Mouse (Mus musculus): ENCODE data around the gene Phf10.
"Not testable (repeated sequence)": the region's sequence is repeated elsewhere in the genome, so short reads cannot be mapped to it uniquely, and the experiment has no call there.

The Phf10 gene

DNA sequence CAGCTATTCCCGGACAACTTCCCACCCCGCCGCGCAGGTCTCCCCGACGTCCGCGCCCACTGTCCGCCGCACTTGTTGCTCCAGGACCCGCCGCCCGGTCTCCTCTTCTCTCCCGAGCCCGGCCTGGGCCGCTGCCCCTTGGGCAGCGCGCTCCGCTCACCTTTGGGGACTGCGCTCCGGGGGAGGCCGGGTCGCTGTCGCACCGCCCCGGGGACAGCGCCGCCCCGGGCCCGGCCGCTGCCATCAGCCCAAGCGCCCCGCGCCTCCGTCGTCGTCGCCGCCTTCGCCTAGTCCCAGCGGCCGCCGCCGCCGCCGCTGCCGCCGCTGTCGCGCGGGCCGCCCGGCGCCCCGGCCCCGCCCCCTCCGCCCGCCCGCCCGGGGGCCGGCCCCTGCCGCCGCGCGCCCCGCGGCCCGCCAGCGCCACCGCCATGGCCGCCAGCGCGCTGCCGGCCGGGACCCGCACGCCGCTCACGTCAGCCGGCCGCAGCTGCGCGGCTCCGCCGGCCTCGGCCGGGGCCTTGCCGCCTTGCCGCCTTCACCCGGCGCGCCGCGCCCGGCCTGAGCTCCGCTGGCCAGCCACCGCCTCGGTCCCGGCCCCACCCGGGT, at the start of gene Phf10:
Gene Phf10 (minus strand): TSS at position 323 of the 606 bp plus-strand sequence.
- DNase-seq (ENCODE audit: low spot score in 2 of 2) = peak; percentile 24 to 37

DNA sequence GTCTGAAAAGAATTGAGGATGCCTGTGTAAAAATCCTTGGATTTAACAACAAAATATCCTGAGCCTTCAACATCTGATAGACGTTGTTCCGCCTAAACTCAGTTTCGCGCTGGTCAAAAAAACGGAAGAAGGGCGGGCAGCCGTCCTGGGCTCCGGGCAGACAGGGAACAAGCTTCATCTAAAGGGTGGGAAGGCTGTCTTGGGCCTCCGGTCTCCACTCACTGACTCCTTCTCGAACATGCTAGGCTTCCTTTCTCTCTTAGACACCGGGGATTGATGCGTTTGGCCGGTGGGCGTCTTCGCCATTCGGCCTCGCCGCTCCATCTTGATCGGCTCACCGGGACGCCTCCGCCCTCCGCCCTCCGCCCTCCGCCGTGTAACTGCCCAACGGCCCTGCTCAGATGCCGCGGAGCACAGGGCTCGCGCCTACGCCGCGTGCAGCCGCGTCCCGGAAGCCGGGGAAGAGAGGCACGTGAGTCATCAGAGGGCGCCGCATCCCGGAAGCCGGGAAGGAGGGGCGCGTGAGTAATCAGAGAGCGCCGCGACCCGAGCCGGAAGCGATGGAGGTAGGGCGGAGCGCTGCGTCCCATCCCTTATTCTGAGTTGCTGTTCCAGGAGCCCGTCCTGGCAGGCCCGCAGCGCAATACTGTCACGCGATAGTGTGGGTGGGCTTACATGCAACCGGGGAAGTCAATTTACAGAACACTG, 48.8 kb upstream of the Phf10 start, which contains the start of gene Gm3435:
Gene Gm3435 (plus strand): TSS at position 471 of the 708 bp plus-strand sequence.
- not testable (repeated sequence) for DNase-seq (ENCODE audit: low spot score in 2 of 2)

DNA sequence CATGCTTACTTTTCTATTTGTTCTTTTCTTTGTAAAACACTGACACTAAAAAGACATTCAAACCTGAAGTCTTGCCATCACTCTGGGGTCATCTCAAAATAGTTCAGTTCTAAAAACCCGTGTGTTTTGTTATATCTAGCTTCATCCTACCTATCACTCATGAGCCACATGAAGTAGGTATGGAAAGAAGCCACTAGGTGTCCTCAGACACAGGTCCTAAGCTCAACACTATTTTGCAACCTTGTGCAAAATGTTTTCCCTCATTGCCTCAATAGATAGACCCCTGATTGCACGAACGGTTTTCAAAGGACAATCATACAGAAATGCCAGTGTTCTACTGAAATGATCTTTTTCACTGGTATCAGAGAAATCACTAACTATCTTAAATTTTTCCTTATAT, 48.0 kb upstream of the Phf10 start:
- not testable (repeated sequence) for DNase-seq (ENCODE audit: low spot score in 2 of 2)

DNA sequence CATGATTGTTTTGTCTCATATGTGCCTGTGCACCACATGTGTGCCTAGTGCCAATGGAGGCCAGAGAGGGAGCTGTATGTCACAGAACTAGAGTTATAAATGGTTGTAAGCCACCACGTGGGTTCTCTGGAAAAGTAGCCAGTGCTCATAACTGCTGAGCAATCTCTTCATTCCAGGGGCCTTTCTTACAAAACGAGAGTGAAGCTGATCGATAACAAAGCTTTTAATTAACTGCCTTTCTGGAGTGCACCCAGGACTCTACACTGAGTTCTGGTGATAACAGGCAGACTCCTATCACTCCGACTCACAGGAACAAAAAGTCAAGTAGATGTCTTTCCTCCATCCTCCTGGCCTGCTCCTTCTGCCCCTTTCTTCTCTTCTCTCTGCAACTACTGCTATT, 39.0 kb upstream of the Phf10 start:
- not testable (repeated sequence) for DNase-seq (ENCODE audit: low spot score in 2 of 2)

DNA sequence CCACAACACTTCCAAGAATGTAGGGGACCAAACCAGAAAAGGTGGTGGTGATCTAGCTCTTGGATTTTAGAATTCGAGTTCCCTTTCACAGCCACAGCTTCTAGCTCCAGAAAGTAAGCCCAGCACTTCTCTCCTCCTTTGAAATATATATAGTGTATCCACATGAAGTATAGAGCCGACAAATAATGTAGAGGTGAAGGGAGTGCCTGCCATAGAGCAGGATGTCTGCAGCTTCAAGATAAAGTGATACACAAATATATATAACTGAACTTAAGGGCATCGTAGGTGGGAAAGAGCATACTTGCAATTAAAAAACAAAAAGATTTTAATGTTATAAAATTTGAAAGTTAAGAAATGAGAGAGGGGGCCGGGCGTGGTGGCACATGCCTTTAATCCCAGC, 33.1 kb upstream of the Phf10 start:
- DNase-seq (ENCODE audit: low spot score in 2 of 2) = not testable (repeated sequence)

DNA sequence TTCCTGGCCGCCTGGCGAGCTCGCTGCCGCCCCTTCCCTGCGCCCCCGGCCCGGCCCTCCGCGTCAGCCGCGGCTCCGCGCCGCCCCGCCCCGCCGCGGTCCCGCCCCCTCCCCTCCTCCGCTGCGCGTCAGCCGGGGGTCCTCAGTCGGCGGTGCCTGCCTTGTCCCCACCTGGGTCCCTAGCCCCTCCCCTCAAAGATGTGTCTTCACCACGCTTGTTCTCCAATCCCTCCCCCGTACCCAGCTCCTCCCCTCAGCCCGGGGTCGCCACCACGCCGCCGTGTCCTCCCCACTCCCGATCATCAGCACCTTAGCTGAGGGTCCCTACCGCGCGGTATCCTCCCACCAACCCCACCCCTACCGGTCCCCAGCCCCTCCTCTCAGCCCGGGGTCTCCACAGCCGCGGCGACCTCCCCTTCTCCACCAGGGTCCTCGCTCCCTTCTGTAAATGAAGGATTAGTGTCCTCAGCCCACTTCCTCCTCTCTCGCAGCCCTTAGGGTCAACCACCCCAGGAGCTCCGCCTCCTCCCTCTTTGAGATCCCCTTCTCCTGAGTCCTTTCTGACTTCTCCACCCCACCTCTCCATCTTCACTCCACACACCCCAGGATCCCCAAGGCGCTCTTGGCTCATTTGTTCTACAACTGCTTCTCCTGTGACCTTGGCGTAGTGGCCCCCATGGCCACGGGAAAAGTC, 32.2 kb upstream of the Phf10 start:
- DNase-seq (ENCODE audit: low spot score in 2 of 2) = not testable (repeated sequence)

DNA sequence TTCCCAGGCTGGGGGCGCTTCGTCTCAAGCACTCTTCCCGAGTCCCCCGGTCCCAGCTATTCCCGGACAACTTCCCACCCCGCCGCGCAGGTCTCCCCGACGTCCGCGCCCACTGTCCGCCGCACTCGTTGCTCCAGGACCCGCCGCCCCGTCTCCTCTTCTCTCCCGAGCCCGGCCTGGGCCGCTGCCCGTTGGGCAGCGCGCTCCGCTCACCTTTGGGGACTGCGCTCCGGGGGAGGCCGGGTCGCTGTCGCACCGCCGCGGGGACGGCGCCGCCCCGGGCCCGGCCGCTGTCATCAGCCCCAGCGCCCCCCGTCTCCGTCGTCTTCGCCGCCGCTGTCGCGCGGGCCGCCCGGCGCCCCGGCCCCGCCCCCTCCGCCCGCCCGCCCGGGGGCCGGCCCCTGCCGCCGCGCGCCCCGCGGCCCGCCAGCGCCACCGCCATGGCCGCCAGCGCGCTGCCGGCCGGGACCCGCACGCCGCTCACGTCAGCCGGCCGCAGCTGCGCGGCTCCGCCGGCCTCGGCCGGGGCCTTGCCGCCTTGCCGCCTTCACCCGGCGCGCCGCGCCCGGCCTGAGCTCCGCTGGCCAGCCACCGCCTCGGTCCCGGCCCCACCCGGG, 31.6 kb upstream of the Phf10 start:
- DNase-seq (ENCODE audit: low spot score in 2 of 2) = not testable (repeated sequence)

DNA sequence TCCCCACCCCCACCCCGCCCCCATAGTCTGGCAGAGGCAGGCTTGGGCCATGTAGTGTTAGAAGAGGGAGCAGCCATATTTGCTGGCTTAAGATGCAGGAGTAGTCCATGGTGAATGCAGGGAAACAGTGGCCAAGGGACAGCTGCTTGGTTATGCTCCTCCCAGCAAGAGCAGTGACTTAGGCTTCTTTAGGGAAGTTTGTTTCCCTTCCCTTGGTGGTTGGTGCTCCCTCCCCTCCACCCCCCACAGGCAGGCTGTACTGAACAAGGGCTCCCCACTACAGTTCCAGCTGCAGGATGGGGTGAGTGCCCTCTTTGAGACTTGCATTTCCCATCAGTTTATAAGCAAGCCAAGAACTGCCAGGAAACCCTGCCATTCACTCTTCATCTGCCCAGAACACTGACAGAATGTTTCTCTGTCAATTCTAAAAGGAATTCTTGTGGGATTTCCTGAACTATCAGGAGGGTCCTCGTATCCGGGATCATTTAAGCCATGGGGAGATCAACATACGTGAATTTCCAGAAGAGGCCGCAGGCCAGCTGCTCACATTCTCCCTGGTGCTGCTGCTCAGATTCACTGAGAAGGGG, 29.1 kb upstream of the Phf10 start:
- not testable (repeated sequence) for DNase-seq (ENCODE audit: low spot score in 2 of 2)

DNA sequence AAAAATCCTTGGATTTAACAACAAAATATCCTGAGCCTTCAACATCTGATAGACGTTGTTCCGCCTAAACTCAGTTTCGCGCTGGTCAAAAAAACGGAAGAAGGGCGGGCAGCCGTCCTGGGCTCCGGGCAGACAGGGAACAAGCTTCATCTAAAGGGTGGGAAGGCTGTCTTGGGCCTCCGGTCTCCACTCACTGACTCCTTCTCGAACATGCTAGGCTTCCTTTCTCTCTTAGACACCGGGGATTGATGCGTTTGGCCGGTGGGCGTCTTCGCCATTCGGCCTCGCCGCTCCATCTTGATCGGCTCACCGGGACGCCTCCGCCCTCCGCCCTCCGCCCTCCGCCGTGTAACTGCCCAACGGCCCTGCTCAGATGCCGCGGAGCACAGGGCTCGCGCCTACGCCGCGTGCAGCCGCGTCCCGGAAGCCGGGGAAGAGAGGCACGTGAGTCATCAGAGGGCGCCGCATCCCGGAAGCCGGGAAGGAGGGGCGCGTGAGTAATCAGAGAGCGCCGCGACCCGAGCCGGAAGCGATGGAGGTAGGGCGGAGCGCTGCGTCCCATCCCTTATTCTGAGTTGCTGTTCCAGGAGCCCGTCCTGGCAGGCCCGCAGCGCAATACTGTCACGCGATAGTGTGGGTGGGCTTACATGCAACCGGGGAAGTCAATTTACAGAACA, 17.4 kb upstream of the Phf10 start, which contains the start of the genes 9030025P20Rik and Gm3417:
Gene 9030025P20Rik (plus strand): TSS at position 107 of the 677 bp plus-strand sequence.
Gene Gm3417 (minus strand): TSS at position 429 of the 677 bp plus-strand sequence.
- not testable (repeated sequence) for DNase-seq (ENCODE audit: low spot score in 2 of 2)

DNA sequence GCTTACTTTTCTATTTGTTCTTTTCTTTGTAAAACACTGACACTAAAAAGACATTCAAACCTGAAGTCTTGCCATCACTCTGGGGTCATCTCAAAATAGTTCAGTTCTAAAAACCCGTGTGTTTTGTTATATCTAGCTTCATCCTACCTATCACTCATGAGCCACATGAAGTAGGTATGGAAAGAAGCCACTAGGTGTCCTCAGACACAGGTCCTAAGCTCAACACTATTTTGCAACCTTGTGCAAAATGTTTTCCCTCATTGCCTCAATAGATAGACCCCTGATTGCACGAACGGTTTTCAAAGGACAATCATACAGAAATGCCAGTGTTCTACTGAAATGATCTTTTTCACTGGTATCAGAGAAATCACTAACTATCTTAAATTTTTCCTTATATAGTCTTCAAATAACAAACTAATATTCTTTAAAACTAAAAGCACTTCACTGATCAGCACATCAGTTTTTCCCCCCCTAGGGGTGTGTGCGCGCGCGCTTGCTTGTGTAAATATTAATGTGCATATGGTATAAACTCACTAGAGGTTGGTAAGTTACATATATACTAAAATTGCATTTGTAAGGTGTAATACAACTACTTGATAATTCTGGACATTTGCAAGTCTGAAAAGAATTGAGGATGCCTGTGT, 16.8 kb upstream of the Phf10 start:
- DNase-seq (ENCODE audit: low spot score in 2 of 2) = not testable (repeated sequence)

DNA sequence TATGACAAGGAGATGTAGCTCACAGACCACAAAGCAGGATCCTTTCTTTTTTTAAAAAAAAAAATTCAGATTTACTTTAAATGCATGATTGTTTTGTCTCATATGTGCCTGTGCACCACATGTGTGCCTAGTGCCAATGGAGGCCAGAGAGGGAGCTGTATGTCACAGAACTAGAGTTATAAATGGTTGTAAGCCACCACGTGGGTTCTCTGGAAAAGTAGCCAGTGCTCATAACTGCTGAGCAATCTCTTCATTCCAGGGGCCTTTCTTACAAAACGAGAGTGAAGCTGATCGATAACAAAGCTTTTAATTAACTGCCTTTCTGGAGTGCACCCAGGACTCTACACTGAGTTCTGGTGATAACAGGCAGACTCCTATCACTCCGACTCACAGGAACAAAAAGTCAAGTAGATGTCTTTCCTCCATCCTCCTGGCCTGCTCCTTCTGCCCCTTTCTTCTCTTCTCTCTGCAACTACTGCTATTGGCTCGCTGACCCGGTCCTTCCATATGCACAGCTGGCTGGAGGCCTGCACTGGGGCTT, 7.4 kb upstream of the Phf10 start:
- not testable (repeated sequence) for DNase-seq (ENCODE audit: low spot score in 2 of 2)

DNA sequence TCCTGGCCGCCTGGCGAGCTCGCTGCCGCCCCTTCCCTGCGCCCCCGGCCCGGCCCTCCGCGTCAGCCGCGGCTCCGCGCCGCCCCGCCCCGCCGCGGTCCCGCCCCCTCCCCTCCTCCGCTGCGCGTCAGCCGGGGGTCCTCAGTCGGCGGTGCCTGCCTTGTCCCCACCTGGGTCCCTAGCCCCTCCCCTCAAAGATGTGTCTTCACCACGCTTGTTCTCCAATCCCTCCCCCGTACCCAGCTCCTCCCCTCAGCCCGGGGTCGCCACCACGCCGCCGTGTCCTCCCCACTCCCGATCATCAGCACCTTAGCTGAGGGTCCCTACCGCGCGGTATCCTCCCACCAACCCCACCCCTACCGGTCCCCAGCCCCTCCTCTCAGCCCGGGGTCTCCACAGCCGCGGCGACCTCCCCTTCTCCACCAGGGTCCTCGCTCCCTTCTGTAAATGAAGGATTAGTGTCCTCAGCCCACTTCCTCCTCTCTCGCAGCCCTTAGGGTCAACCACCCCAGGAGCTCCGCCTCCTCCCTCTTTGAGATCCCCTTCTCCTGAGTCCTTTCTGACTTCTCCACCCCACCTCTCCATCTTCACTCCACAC, 583 bp upstream of the Phf10 start:
- not testable (repeated sequence) for DNase-seq (ENCODE audit: low spot score in 2 of 2)

DNA sequence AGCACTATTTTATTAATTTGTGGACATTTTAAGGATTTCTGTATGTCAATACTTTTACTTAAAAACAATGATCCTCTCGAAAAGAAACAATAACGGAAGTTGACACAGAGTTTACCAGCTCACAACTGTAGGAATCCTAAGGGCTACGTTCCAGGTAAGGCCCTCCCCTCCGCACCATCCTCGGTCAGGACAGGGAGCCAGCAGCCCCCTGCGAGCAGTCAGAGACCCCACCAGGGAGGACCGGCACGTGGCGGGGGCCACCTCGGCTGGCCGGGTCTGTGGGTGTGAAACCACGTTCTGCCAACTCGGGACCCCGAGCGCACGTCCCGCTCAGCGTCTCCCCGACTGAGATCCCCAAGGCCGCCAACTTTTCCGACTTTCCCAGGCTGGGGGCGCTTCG, 553 bp downstream of the Phf10 start:
- no peak for DNase-seq (ENCODE audit: low spot score in 2 of 2)

DNA sequence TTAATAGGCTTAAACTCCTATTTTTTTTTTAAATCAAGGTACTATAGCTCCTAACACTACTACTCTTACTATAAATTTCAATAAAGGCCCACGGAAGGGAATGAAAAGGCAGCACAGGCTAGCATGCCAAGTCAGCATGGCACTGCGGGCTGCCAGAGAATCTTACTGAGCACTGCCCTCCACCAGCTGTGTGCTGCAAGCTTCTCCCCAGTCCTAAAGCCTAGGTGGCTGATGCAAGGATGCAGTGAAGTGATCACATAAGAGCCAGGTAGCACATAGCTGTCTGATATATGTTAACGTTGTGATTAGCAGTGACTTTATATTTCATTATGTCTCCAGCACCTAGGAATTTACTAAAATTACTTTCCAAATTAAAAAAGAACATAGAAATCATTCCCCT, 1.1 kb downstream of the Phf10 start:
- no peak for DNase-seq (ENCODE audit: low spot score in 2 of 2)

DNA sequence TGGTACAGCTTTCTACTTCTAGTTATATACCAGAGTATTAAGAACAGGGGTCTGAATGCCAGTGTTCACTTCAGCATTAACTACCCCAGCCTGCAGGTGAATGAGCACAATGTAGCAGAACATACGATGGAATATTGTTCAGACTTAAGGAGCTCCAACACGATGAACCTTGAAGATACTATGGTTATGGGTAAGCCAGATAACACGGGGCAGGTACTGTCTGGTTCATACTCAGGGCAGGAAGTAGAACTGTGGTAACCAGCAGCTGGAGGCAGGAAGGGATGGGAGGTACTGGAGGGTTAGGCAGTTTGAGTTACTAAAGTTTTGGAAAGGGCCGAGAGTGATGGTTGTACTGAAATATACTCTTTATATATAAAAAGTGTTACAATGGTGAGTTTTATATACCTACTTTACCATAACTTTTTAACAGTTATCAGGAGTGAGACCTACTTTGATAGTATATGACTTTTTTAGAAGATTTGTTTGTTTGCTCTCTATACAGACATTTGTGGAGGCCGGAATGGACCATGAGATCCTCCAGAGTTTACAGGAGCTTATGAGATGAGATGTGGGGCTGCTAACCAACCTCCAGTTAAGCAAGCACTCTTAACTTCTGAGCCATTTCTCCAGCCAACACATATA, 2.3 kb downstream of the Phf10 start:
- DNase-seq (ENCODE audit: low spot score in 2 of 2) = no peak

DNA sequence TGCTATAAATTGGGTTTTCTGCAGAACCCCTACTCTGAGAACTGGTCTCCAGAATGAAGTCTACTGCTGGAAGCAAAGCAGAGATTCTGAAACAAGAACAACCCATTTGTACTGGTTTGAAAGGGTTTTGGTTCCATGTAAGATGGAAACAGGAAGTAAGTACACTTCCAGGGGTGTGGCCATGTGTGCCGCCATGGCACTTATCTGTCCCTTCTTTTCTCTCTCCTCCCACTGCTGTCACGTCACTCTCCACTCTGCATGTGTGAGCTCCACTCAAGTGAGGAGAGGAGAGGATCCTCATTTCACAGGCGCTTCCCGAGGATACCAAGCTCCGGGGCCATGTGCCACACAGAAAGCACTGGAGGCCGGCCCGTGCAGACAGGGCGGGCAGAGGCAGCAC, 7.6 kb downstream of the Phf10 start:
- no peak for DNase-seq (ENCODE audit: low spot score in 2 of 2)

DNA sequence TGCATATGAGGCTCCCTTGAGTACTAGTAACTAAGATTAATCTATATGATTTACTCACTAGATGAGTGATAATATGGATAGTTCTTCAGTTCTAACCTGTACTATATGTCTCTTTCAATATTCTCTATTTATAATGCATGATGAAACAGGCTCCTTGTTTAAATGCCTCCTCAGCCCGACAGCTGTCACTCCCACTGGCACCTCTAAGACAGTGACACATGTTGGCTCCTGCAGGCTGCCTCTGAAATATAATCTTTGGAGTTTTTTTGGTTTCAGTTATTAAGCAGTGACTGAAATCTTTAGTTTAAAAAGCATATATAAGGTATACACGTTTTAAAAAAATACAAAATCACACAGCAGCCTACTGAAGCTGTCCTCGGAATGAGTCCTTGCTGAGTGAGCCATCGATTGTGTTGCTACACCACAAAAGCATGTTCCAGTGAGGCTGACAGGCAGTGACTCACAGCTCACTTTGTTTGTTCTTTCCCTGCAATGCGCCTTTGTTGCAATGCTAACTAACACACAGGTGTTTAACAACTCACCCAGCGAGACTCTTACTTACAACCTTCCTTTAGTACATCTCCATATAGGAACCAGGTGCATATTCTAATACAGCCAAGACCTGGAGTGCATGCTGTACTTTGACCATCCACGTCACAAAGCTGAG, 11.8 kb downstream of the Phf10 start:
- peak; percentile 13 to 21 for DNase-seq (ENCODE audit: low spot score in 2 of 2)

DNA sequence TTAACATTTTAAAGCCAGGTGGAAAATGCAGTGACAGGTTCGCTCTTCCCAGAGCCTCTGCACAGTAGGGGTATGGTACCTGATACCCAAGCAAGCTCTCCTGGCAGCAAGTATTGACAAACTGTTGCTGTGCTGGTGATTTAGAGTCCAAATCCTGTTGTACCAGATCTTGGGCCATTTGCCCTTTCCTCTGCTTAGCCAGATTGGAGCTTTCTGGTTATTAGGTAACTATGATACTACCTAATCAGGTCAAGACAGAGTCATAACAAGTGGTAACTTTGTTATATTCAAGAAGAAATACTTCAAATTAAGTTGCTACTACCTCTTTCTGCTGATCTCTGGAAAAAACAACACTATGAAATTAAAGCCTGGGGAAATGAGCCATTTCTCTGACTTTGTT, 16.5 kb downstream of the Phf10 start:
- DNase-seq (ENCODE audit: low spot score in 2 of 2) = peak; percentile 20 to 29

DNA sequence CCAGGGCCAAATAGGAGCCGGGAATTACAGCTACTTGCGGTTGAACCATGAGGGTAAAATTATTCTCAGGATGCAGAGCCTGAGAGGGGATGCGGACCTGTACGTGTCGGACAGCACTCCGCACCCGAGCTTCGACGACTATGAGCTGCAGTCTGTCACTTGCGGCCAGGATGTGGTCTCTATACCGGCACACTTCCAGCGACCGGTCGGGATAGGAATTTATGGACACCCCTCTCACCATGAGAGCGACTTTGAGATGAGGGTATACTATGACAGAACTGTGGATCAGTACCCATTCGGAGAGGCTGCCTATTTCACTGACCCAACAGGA, 17.4 kb downstream of the Phf10 start:
- DNase-seq (ENCODE audit: low spot score in 2 of 2) = no peak

Data from urinary bladder, postnatal 36 days (tissue).